Mouse (Mus musculus): ENCODE data around the gene Elp5. TPM values are rescaled to one million over a fixed set of nuclear protein-coding genes. Genes with fewer than 3 reads are reported as not detected.

Gene Elp5
- polyA plus RNA-seq, 1 experiment from 2014 or later = 144 TPM

MicroRNA genes within 50 kb of the gene (microRNA counts, 519-probe panel; counts per million panel counts)
- 31.2 counts per million for microRNA mmu-miR-324-3p
- 5,137 counts per million, percentile 60 among the panel's probes with 10 or more counts for microRNA mmu-miR-324-5p

Small RNAs within 50 kb of the gene (microRNA-seq; reads per million reads assigned to microRNA genes)
- not detected for gene Gm44349 (ENCODE audit: insufficient number of aligned reads)
- 7,311 reads per million, percentile 89 among the genes with 10 or more reads in this experiment for gene Mir324 (ENCODE audit: insufficient number of aligned reads)

Other genes with a start within 250 kb of the Elp5 start
- 61.2 and 65.7 TPM in 2 replicates for gene Polr2a, start 223.9 kb downstream of the Elp5 start, polyA plus RNA-seq (2014; fragmentation: Nextera tagmentation; extraction: Ambion mirVana)
- not detected in 2 replicates for gene Slc35g3, start 220.5 kb downstream of the Elp5 start, polyA plus RNA-seq (2014; fragmentation: Nextera tagmentation; extraction: Ambion mirVana)
- gene Zbtb4, start 216.6 kb downstream of the Elp5 start, polyA plus RNA-seq (2014; fragmentation: Nextera tagmentation; extraction: Ambion mirVana) = 1.1 and 1.4 TPM in 2 replicates
- gene Chrnb1, start 186.6 kb downstream of the Elp5 start, polyA plus RNA-seq (2014; fragmentation: Nextera tagmentation; extraction: Ambion mirVana) = 0.73 and 1.1 TPM in 2 replicates
- 1.3 and 1.7 TPM in 2 replicates for gene Fgf11, start 180.7 kb downstream of the Elp5 start, polyA plus RNA-seq (2014; fragmentation: Nextera tagmentation; extraction: Ambion mirVana)
- gene Tmem102, start 176.9 kb downstream of the Elp5 start, polyA plus RNA-seq (2014; fragmentation: Nextera tagmentation; extraction: Ambion mirVana) = 0.32 and 0.65 TPM in 2 replicates
- gene Gm39566, start 167.2 kb downstream of the Elp5 start, polyA plus RNA-seq (2014; fragmentation: Nextera tagmentation; extraction: Ambion mirVana) = not detected in 2 replicates
- gene Spem2, start 164.1 kb downstream of the Elp5 start, polyA plus RNA-seq (2014; fragmentation: Nextera tagmentation; extraction: Ambion mirVana) = not detected in 2 replicates
- gene Spem1, start 160.3 kb downstream of the Elp5 start, polyA plus RNA-seq (2014; fragmentation: Nextera tagmentation; extraction: Ambion mirVana) = 0.53 TPM in 1 of 2 replicates, not detected in the other
- gene Nlgn2, start 144.7 kb downstream of the Elp5 start, polyA plus RNA-seq (2014; fragmentation: Nextera tagmentation; extraction: Ambion mirVana) = 11.0 and 11.1 TPM in 2 replicates
- 250 and 283 TPM in 2 replicates for gene Tmem256, start 144.0 kb downstream of the Elp5 start, polyA plus RNA-seq (2014; fragmentation: Nextera tagmentation; extraction: Ambion mirVana)
- 64.6 and 71.9 TPM in 2 replicates for gene Plscr3, start 136.1 kb downstream of the Elp5 start, polyA plus RNA-seq (2014; fragmentation: Nextera tagmentation; extraction: Ambion mirVana)
- gene Tnk1, start 123.8 kb downstream of the Elp5 start, polyA plus RNA-seq (2014; fragmentation: Nextera tagmentation; extraction: Ambion mirVana) = 0.73 TPM in 2 replicates
- 0.40 TPM in 1 of 2 replicates, not detected in the other for gene Tmem95, start 104.5 kb downstream of the Elp5 start, polyA plus RNA-seq (2014; fragmentation: Nextera tagmentation; extraction: Ambion mirVana)
- gene Kctd11, start 101.1 kb downstream of the Elp5 start, polyA plus RNA-seq (2014; fragmentation: Nextera tagmentation; extraction: Ambion mirVana) = 2.9 and 3.0 TPM in 2 replicates
- 0.52 and 0.75 TPM in 2 replicates for gene Acap1, start 87.0 kb downstream of the Elp5 start, polyA plus RNA-seq (2014; fragmentation: Nextera tagmentation; extraction: Ambion mirVana)
- gene 2810408A11Rik, start 81.5 kb downstream of the Elp5 start, polyA plus RNA-seq (2014; fragmentation: Nextera tagmentation; extraction: Ambion mirVana) = 17.2 and 17.6 TPM in 2 replicates
- 16.4 and 23.0 TPM in 2 replicates for gene Neurl4, start 81.4 kb downstream of the Elp5 start, polyA plus RNA-seq (2014; fragmentation: Nextera tagmentation; extraction: Ambion mirVana)
- gene Gps2, start 68.6 kb downstream of the Elp5 start, polyA plus RNA-seq (2014; fragmentation: Nextera tagmentation; extraction: Ambion mirVana) = 99.2 and 106 TPM in 2 replicates
- gene Eif5a, start 60.6 kb downstream of the Elp5 start, polyA plus RNA-seq (2014; fragmentation: Nextera tagmentation; extraction: Ambion mirVana) = 2,045 and 2,063 TPM in 2 replicates
- gene Ybx2, start 46.7 kb downstream of the Elp5 start, polyA plus RNA-seq (2014; fragmentation: Nextera tagmentation; extraction: Ambion mirVana) = 7.1 and 10.1 TPM in 2 replicates
- gene Slc2a4, start 34.3 kb downstream of the Elp5 start, polyA plus RNA-seq (2014; fragmentation: Nextera tagmentation; extraction: Ambion mirVana) = 13.7 and 14.8 TPM in 2 replicates
- 3.2 and 6.4 TPM in 2 replicates for gene Cldn7, start 17.7 kb downstream of the Elp5 start, polyA plus RNA-seq (2014; fragmentation: Nextera tagmentation; extraction: Ambion mirVana)
- 20.4 and 28.0 TPM in 2 replicates for gene Ctdnep1, start 1.4 kb downstream of the Elp5 start, polyA plus RNA-seq (2014; fragmentation: Nextera tagmentation; extraction: Ambion mirVana)
- gene Gabarap, start 8.6 kb upstream of the Elp5 start, polyA plus RNA-seq (2014; fragmentation: Nextera tagmentation; extraction: Ambion mirVana) = 472 and 477 TPM in 2 replicates
- 61.4 and 63.0 TPM in 2 replicates for gene Phf23, start 13.3 kb upstream of the Elp5 start, polyA plus RNA-seq (2014; fragmentation: Nextera tagmentation; extraction: Ambion mirVana)
- 43.9 and 47.6 TPM in 2 replicates for gene Dvl2, start 18.1 kb upstream of the Elp5 start, polyA plus RNA-seq (2014; fragmentation: Nextera tagmentation; extraction: Ambion mirVana)
- gene Acadvl, start 32.9 kb upstream of the Elp5 start, polyA plus RNA-seq (2014; fragmentation: Nextera tagmentation; extraction: Ambion mirVana) = 44.0 and 47.6 TPM in 2 replicates
- 18.2 and 21.5 TPM in 2 replicates for gene Dlg4, start 34.4 kb upstream of the Elp5 start, polyA plus RNA-seq (2014; fragmentation: Nextera tagmentation; extraction: Ambion mirVana)
- gene Asgr1, start 71.6 kb upstream of the Elp5 start, polyA plus RNA-seq (2014; fragmentation: Nextera tagmentation; extraction: Ambion mirVana) = 0.88 and 0.99 TPM in 2 replicates
- not detected in 2 replicates for gene Asgr2, start 110.1 kb upstream of the Elp5 start, polyA plus RNA-seq (2014; fragmentation: Nextera tagmentation; extraction: Ambion mirVana)
- gene Mgl2, start 147.8 kb upstream of the Elp5 start, polyA plus RNA-seq (2014; fragmentation: Nextera tagmentation; extraction: Ambion mirVana) = not detected in 2 replicates
- 0.44 TPM in 1 of 2 replicates, not detected in the other for gene Clec10a, start 173.7 kb upstream of the Elp5 start, polyA plus RNA-seq (2014; fragmentation: Nextera tagmentation; extraction: Ambion mirVana)
- gene Slc16a11, start 230.2 kb upstream of the Elp5 start, polyA plus RNA-seq (2014; fragmentation: Nextera tagmentation; extraction: Ambion mirVana) = 0.91 and 1.0 TPM in 2 replicates
- gene Slc16a13, start 238.5 kb upstream of the Elp5 start, polyA plus RNA-seq (2014; fragmentation: Nextera tagmentation; extraction: Ambion mirVana) = 14.6 and 15.8 TPM in 2 replicates
- gene Bcl6b, start 247.3 kb upstream of the Elp5 start, polyA plus RNA-seq (2014; fragmentation: Nextera tagmentation; extraction: Ambion mirVana) = 4.9 and 6.8 TPM in 2 replicates